Mouse (Mus musculus) spleen, postnatal 10 days (tissue): ENCODE measurements around the gene E130311K13Rik.

Experiments
- DNase-seq, 2 experiments: peaks; one replicate each; pipeline ENCODE4 v3.0.0; 2021 to 2022; ENCODE audit warnings: low spot score in 2 of 2

The E130311K13Rik gene

GRCm38 (mm10) chr3:63895786-63896185, 33.5 kb downstream of the E130311K13Rik start:
- DNase-seq: no peak

GRCm38 (mm10) chr3:63893677-63894076, 35.6 kb downstream of the E130311K13Rik start:
- no peak for DNase-seq

- DNase-seq: no peak
These were observed 37.1 kb downstream of the E130311K13Rik start for GRCm38 (mm10) chr3:63892154-63892553.

- DNase-seq: no peak
These were observed 48.2 kb downstream of the E130311K13Rik start for GRCm38 (mm10) chr3:63881065-63881464.

DNA sequence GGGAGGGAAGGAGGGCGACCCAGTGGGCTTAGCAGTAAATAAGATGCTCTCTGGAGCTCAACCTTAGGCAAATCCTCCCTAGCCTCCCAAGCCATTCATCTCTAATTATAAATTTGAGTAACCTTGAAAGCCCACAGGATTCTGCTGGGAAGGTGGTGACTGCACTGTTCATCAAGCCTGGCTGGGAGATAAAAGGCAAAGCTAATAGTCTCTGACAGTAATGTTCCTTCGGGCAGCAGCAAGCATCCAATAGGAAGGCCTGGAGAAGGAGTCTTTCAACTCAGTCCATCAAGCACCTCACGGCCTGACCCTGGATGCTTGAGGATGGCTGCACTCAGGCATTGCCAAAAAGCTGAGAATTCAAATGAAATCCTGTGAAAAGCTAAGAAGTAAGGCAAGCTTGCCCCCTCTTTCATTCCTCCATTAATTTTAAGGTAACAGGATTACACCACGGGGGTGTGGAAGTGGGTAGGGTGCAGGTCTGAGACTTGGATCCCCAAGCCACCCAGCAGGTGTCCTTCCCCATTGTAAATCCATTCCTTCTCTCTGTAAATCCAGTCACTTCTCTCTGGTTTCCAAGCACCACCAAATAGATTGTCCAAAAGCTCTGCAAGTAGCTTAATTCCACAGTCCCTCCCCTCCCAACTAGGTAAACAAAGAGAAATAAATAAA, 50.1 kb downstream of the E130311K13Rik start:
- DNase-seq: no peak

- DNase-seq: no peak
These were observed 56.5 kb downstream of the E130311K13Rik start for GRCm38 (mm10) chr3:63872818-63873217.

DNA sequence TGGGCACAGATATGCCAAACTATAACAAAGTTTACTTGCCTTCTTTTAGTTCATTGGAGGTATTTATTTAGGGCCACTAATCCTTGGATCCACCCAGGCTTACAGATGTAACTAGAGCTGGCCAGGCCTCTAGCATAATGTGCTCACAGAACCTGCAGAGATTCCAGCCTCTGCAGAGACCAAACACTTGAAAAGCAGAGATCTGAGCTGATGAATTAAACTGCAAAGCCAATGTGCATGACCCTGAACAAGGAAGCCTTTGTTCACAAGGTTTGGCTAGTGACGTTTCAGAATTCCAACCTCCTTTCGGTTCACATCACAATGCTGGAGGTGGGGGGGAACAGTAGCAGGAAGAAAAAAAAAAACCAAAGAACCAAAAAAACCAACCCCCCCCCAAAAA, 58.0 kb downstream of the E130311K13Rik start:
- no peak for DNase-seq

DNA sequence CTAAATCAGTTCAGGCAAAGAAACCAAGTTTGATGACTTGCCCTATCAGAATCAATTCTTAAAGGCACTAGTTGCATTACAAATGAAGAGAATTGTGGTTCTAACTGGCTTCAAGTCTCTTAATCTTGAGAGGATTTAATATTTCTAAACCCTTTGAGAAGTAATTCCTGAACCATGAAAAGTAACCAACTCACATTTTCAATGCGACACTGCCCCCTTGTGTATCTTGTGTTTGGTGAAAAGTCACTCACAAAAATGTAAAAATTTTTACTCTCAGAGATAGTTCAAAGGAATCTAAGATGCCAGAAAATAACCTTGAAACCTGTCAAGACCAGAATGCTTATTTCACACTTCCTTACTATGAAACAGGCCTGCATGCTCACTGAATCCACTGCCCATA, 61.0 kb downstream of the E130311K13Rik start:
- DNase-seq: no peak

- DNase-seq: no peak
These were observed 64.2 kb downstream of the E130311K13Rik start for GRCm38 (mm10) chr3:63865069-63865468.
